Mouse (Mus musculus) lung, embryonic 16.5 days (tissue): Measurements from ENCODE around the gene Pdyn. TPM values are rescaled to one million over a fixed set of nuclear protein-coding genes. Genes with fewer than 3 reads are reported as not detected.

ENCODE experiments used
- ATAC-seq: fragments of 200-750 bp; cut with Nextera tagmentation; 2 replicates; pipeline ENCODE4 v1.8.0; 2017; ENCODE audit warnings: low read depth, mild to moderate bottlenecking, moderate library complexity
- H3K27ac ChIP-seq: fragments of 300-500 bp; sonication (generic); 2 replicates; pipeline ENCODE4 v1.5.1; 2014; ENCODE audit warnings: mild to moderate bottlenecking, control low read depth, low read length
- H3K27me3 ChIP-seq: fragments of 300-500 bp; sonication (generic); 2 replicates; pipeline ENCODE4 v1.6.1; 2014; ENCODE audit warnings: low read depth, low read length, mixed read lengths; ENCODE audit not compliant: control insufficient read depth, insufficient read depth
- H3K36me3 ChIP-seq: fragments of 300-500 bp; sonication (generic); 2 replicates; pipeline ENCODE4 v1.6.1; 2014; ENCODE audit warnings: low read length; ENCODE audit not compliant: control insufficient read depth, insufficient read depth
- H3K4me1 ChIP-seq: fragments of 300-500 bp; sonication (generic); replicated peaks from 2 replicates; pipeline ENCODE4 v1.6.1; 2014; ENCODE audit warnings: low read length, mixed read lengths; ENCODE audit not compliant: control insufficient read depth, insufficient read depth
- H3K4me2 ChIP-seq: fragments of 300-500 bp; sonication (generic); 2 replicates; pipeline ENCODE4 v1.6.1; 2014; ENCODE audit warnings: low read depth, low read length, control low read depth
- H3K4me3 ChIP-seq: fragments of 300-500 bp; sonication (generic); 2 replicates; pipeline ENCODE4 v1.5.1; 2014; ENCODE audit warnings: mild to moderate bottlenecking, low read length, control low read depth
- H3K9ac ChIP-seq: fragments of 300-500 bp; sonication (generic); 2 replicates; pipeline ENCODE4 v1.6.1; 2014; ENCODE audit warnings: low read length, control low read depth
- H3K9me3 ChIP-seq: fragments of 300-500 bp; sonication (generic); 2 replicates; pipeline ENCODE4 v1.6.1; 2016; ENCODE audit warnings: low read length; ENCODE audit not compliant: control insufficient read depth
- WGBS: fragments of 180-500 bp; shearing (Covaris S2); extraction: QIAGEN DNeasy Blood & Tissue Kit; methylation state at CpG from one replicate; pipeline ENCODE4 v1.1.7; 2014; 5-methylcytosine and 5-hydroxymethylcytosine counted together
- polyA plus RNA-seq: library from polyadenylated mRNA; unstranded; fragments of >200 nt; fragmentation: Nextera tagmentation; extraction: Ambion mirVana; gene quantifications from 2 replicates; pipeline ENCODE4 v1.2.1, GENCODE M21; 2015

The Pdyn gene
- polyA plus RNA-seq, 1 experiment from 2014 or later, result not detected

GRCm38 (mm10) chr2:129671911-129672310 is 27.7 kb downstream of the Pdyn start:
- Histone ChIP-seq H3K9me3 (no peaks in the 10 kb centered on the region), H3K4me2 (no peak overlapping the region), H3K4me3 (no peak overlapping the region), H3K27me3 (no peaks in the 10 kb centered on the region), H3K27ac (no peak overlapping the region), H3K9ac (no peak overlapping the region), H3K36me3 (no peaks in the 10 kb centered on the region), H3K4me1 (no peaks in the 10 kb centered on the region)
- ATAC-seq, result no peak
- 59% methylated on average over 4 of the region's 4 CpGs for WGBS

GRCm38 (mm10) chr2:129662484-129662883 is 37.2 kb downstream of the Pdyn start:
- Histone ChIP-seq H3K9ac (no peak overlapping the region), H3K36me3 (no peaks in the 10 kb centered on the region), H3K4me3 (no peak overlapping the region), H3K9me3 (no peaks in the 10 kb centered on the region), H3K27ac (no peak overlapping the region), H3K4me1 (no peaks in the 10 kb centered on the region), H3K27me3 (no peaks in the 10 kb centered on the region), H3K4me2 (no peak overlapping the region)
- ATAC-seq, result no peak
- 45% methylated on average over 4 of the region's 4 CpGs for WGBS

GRCm38 (mm10) chr2:129660020-129660419 is 39.6 kb downstream of the Pdyn start:
- ATAC-seq, result no peak
- H3K36me3 ChIP-seq, result no peaks in the 10 kb centered on the region
- H3K27ac ChIP-seq, result no peak overlapping the region
- no peaks in the 10 kb centered on the region for H3K4me1 ChIP-seq
- H3K9me3 ChIP-seq, result no peaks in the 10 kb centered on the region
- H3K4me3 ChIP-seq, result no peak overlapping the region
- no peak overlapping the region for H3K9ac ChIP-seq
- H3K4me2 ChIP-seq, result no peak overlapping the region
- WGBS, result 57% methylated on average over 6 of the region's 6 CpGs
- no peaks in the 10 kb centered on the region for H3K27me3 ChIP-seq

- Histone ChIP-seq H3K4me3 (no peak overlapping the region), H3K4me1 (no peaks in the 10 kb centered on the region), H3K27ac (no peak overlapping the region), H3K4me2 (no peak overlapping the region), H3K36me3 (no peaks in the 10 kb centered on the region), H3K27me3 (no peaks in the 10 kb centered on the region), H3K9ac (no peak overlapping the region), H3K9me3 (no peaks in the 10 kb centered on the region)
- ATAC-seq, result no peak
- WGBS, result 78% methylated on average over 4 of the region's 4 CpGs
Observed at GRCm38 (mm10) chr2:129658796-129659195, 40.8 kb downstream of the Pdyn start.

- ATAC-seq, result no peak
- no peak overlapping the region for H3K9ac ChIP-seq
- no peak overlapping the region for H3K27ac ChIP-seq
- no peak overlapping the region for H3K4me2 ChIP-seq
- H3K36me3 ChIP-seq, result no peaks in the 10 kb centered on the region
- H3K27me3 ChIP-seq, result no peaks in the 10 kb centered on the region
- WGBS, result 89% methylated on average over 4 of the region's 4 CpGs
- no peaks in the 10 kb centered on the region for H3K4me1 ChIP-seq
- H3K9me3 ChIP-seq, result no peaks in the 10 kb centered on the region
- H3K4me3 ChIP-seq, result no peak overlapping the region
Observed at GRCm38 (mm10) chr2:129655033-129655432, 44.6 kb downstream of the Pdyn start.

GRCm38 (mm10) chr2:129654233-129654950 is 45.3 kb downstream of the Pdyn start:
- no peaks in the 10 kb centered on the region for H3K27me3 ChIP-seq
- no peaks in the 10 kb centered on the region for H3K4me1 ChIP-seq
- H3K9ac ChIP-seq, result no peak overlapping the region
- H3K9me3 ChIP-seq, result no peaks in the 10 kb centered on the region
- no peak for ATAC-seq
- no peak overlapping the region for H3K4me3 ChIP-seq
- no peaks in the 10 kb centered on the region for H3K36me3 ChIP-seq
- WGBS, result 86% methylated on average over 4 of the region's 4 CpGs
- no peak overlapping the region for H3K4me2 ChIP-seq
- no peak overlapping the region for H3K27ac ChIP-seq

GRCm38 (mm10) chr2:129653632-129654031 is 46.0 kb downstream of the Pdyn start:
- Histone ChIP-seq H3K9ac (no peak overlapping the region), H3K27me3 (no peaks in the 10 kb centered on the region), H3K36me3 (no peaks in the 10 kb centered on the region), H3K4me1 (no peaks in the 10 kb centered on the region), H3K4me3 (no peak overlapping the region), H3K9me3 (no peaks in the 10 kb centered on the region), H3K4me2 (no peak overlapping the region), H3K27ac (no peak overlapping the region)
- ATAC-seq, result no peak
- WGBS, result 75% methylated on average over 2 of the region's 2 CpGs

GRCm38 (mm10) chr2:129652616-129653015 is 47.0 kb downstream of the Pdyn start:
- no peak overlapping the region for H3K9ac ChIP-seq
- H3K4me3 ChIP-seq, result no peak overlapping the region
- WGBS, result 49% methylated on average over 4 of the region's 4 CpGs
- ATAC-seq, result no peak
- H3K9me3 ChIP-seq, result no peaks in the 10 kb centered on the region
- H3K4me1 ChIP-seq, result no peaks in the 10 kb centered on the region
- H3K27ac ChIP-seq, result no peak overlapping the region
- no peaks in the 10 kb centered on the region for H3K27me3 ChIP-seq
- no peak overlapping the region for H3K4me2 ChIP-seq
- H3K36me3 ChIP-seq, result no peaks in the 10 kb centered on the region
